Mouse (Mus musculus) stomach, embryonic 15.5 days (tissue): ENCODE results near the gene Zbtb17. TPM values are rescaled to one million over a fixed set of nuclear protein-coding genes. Genes with fewer than 3 reads are reported as not detected.
A peak's percentile ranks its signal among the peaks of the same experiment; 100 is the strongest.

Experiments
- ATAC-seq: fragments of 200-750 bp; cut with Nextera tagmentation; 2 replicates; pipeline ENCODE4 v1.8.0; 2017; ENCODE audit warnings: low read depth, moderate number of reproducible peaks, moderate TSS enrichment; ENCODE audit not compliant: insufficient read depth, low FRiP score
- H3K27ac ChIP-seq: fragments of 300-500 bp; sonication (generic); 2 replicates; pipeline ENCODE4 v1.5.1; 2015; ENCODE audit warnings: mild to moderate bottlenecking, inconsistent platforms
- H3K27me3 ChIP-seq: fragments of 300-500 bp; sonication (generic); replicated peaks from 2 replicates; pipeline ENCODE4 v1.6.1; 2015; ENCODE audit warnings: inconsistent platforms
- H3K36me3 ChIP-seq: fragments of 300-500 bp; sonication (generic); 2 replicates; pipeline ENCODE4 v1.6.1; 2015; ENCODE audit warnings: inconsistent platforms
- H3K4me1 ChIP-seq: fragments of 300-500 bp; sonication (generic); 2 replicates; pipeline ENCODE4 v1.6.1; 2015; ENCODE audit warnings: inconsistent platforms
- H3K4me2 ChIP-seq: fragments of 300-500 bp; sonication (generic); 2 replicates; pipeline ENCODE4 v1.6.1; 2015; ENCODE audit warnings: mild to moderate bottlenecking, inconsistent platforms
- H3K4me3 ChIP-seq: fragments of 300-500 bp; sonication (generic); replicated peaks from 2 replicates; pipeline ENCODE4 v1.5.1; 2015; ENCODE audit warnings: inconsistent platforms
- H3K9ac ChIP-seq: fragments of 300-500 bp; sonication (generic); 2 replicates; pipeline ENCODE4 v1.6.1; 2015; ENCODE audit warnings: inconsistent platforms
- H3K9me3 ChIP-seq: fragments of 300-500 bp; sonication (generic); 2 replicates; pipeline ENCODE4 v1.6.1; 2016; ENCODE audit warnings: inconsistent platforms
- WGBS: fragments of 180-500 bp; shearing (Covaris S2); methylation state at CpG from one replicate; pipeline ENCODE4 v1.1.7; 2015; 5-methylcytosine and 5-hydroxymethylcytosine counted together
- polyA plus RNA-seq: library from polyadenylated mRNA; unstranded; fragments of >200 nt; fragmentation: Nextera tagmentation; extraction: Ambion mirVana; gene quantifications from 2 replicates; pipeline ENCODE4 v1.2.1, GENCODE M21; 2015

Zbtb17 gene
- polyA plus RNA-seq, result 27.5 and 30.9 TPM in 2 replicates

- peaks cover 16% of the 10 kb centered on the region for H3K4me1 ChIP-seq
- H3K9ac ChIP-seq, result peak within 1 kb of the TSS; percentile 88
- no peaks in the 10 kb centered on the region for H3K9me3 ChIP-seq
- WGBS, result under 1% methylated on average over 90 of the region's 102 CpGs
- peak; percentile 90 for ATAC-seq
- H3K4me2 ChIP-seq, result peak within 1 kb of the TSS; percentile 87
- H3K4me3 ChIP-seq, result peak within 1 kb of the TSS; percentile 98
- peak within 1 kb of the TSS; percentile 55; the same call in 1 of the 2 replicates for H3K27ac ChIP-seq
- H3K36me3 ChIP-seq, result peaks cover 14% of the 10 kb centered on the region
- H3K27me3 ChIP-seq, result no peaks in the 10 kb centered on the region
Measured at GRCm38 (mm10) chr4:141444451-141445327, at the start of gene Zbtb17. Zbtb17 (plus strand) TSS chr4:141444654.

- Histone ChIP-seq H3K27ac (no peak overlapping the region), H3K4me2 (peak overlapping the region; percentile 43), H3K27me3 (no peaks in the 10 kb centered on the region), H3K9me3 (no peaks in the 10 kb centered on the region), H3K9ac (no peak overlapping the region), H3K4me3 (0 out of 2 replicates have a peak overlapping the region, but pooled peaks have one; percentile 4), H3K4me1 (peaks cover 6% of the 10 kb centered on the region; the same call in 1 of the 2 replicates), H3K36me3 (no peaks in the 10 kb centered on the region)
- 15% methylated on average over 16 of the region's 16 CpGs for WGBS
- ATAC-seq, result no peak
Measured at GRCm38 (mm10) chr4:141394751-141395150, 49.7 kb upstream of the Zbtb17 start.

- Histone ChIP-seq H3K27me3 (no peaks in the 10 kb centered on the region), H3K4me3 (no peak overlapping the region), H3K36me3 (no peaks in the 10 kb centered on the region), H3K9ac (no peak overlapping the region), H3K4me1 (peaks cover 6% of the 10 kb centered on the region; the same call in 1 of the 2 replicates), H3K4me2 (no peak overlapping the region), H3K27ac (no peak overlapping the region), H3K9me3 (no peaks in the 10 kb centered on the region)
- no peak for ATAC-seq
- WGBS, result 76% methylated on average over 12 of the region's 12 CpGs
Measured at GRCm38 (mm10) chr4:141397861-141398260, 46.6 kb upstream of the Zbtb17 start.

GRCm38 (mm10) chr4:141398545-141398944, 45.9 kb upstream of the Zbtb17 start, which contains the start of gene Clcnka:
Clcnka (minus strand) TSS chr4:141398724.
- 49% methylated on average over 12 of the region's 12 CpGs for WGBS
- no peak for ATAC-seq
- peaks cover 6% of the 10 kb centered on the region; the same call in 1 of the 2 replicates for H3K4me1 ChIP-seq

GRCm38 (mm10) chr4:141400171-141400570, 44.3 kb upstream of the Zbtb17 start:
- Histone ChIP-seq H3K9me3 (no peaks in the 10 kb centered on the region), H3K4me1 (no peaks in the 10 kb centered on the region), H3K4me2 (no peak overlapping the region), H3K9ac (no peak overlapping the region), H3K4me3 (no peak overlapping the region), H3K36me3 (no peaks in the 10 kb centered on the region), H3K27me3 (no peaks in the 10 kb centered on the region), H3K27ac (no peak overlapping the region)
- ATAC-seq, result no peak
- 85% methylated on average over 15 of the region's 15 CpGs for WGBS

More at GRCm38 (mm10) chr4:141398545-141398944, 45.9 kb upstream of the Zbtb17 start, which contains the start of gene Clcnka:
- Histone ChIP-seq H3K9me3 (no peaks in the 10 kb centered on the region), H3K4me3 (no peak within 1 kb of the TSS), H3K27me3 (no peaks in the 10 kb centered on the region), H3K4me2 (no peak within 1 kb of the TSS), H3K36me3 (no peaks in the 10 kb centered on the region), H3K9ac (no peak within 1 kb of the TSS), H3K27ac (no peak within 1 kb of the TSS)

- Histone ChIP-seq H3K27ac (no peak overlapping the region), H3K4me3 (no peak overlapping the region), H3K9me3 (no peaks in the 10 kb centered on the region), H3K4me2 (peak overlapping the region; percentile 40), H3K36me3 (no peaks in the 10 kb centered on the region), H3K9ac (no peak overlapping the region), H3K27me3 (no peaks in the 10 kb centered on the region), H3K4me1 (no peaks in the 10 kb centered on the region)
- ATAC-seq, result peak; percentile 48
- WGBS, result 10% methylated on average over 15 of the region's 15 CpGs
Measured at GRCm38 (mm10) chr4:141404518-141405313, 39.7 kb upstream of the Zbtb17 start.

- Histone ChIP-seq H3K9me3 (no peaks in the 10 kb centered on the region), H3K4me1 (no peaks in the 10 kb centered on the region), H3K27me3 (no peaks in the 10 kb centered on the region), H3K4me3 (no peak overlapping the region), H3K27ac (no peak overlapping the region), H3K9ac (no peak overlapping the region), H3K36me3 (no peaks in the 10 kb centered on the region), H3K4me2 (no peak overlapping the region)
- 86% methylated on average over 3 of the region's 3 CpGs for WGBS
- no peak for ATAC-seq
Measured at GRCm38 (mm10) chr4:141405314-141405622, 39.2 kb upstream of the Zbtb17 start.

GRCm38 (mm10) chr4:141406516-141407299, 37.7 kb upstream of the Zbtb17 start:
- Histone ChIP-seq H3K4me1 (no peaks in the 10 kb centered on the region), H3K27me3 (no peaks in the 10 kb centered on the region), H3K36me3 (no peaks in the 10 kb centered on the region), H3K4me3 (no peak overlapping the region), H3K27ac (no peak overlapping the region; the same call in 1 of the 2 replicates), H3K9me3 (no peaks in the 10 kb centered on the region), H3K9ac (no peak overlapping the region), H3K4me2 (no peak overlapping the region)
- WGBS, result 41% methylated on average over 14 of the region's 14 CpGs
- no peak for ATAC-seq

GRCm38 (mm10) chr4:141408577-141408976, 35.9 kb upstream of the Zbtb17 start:
- Histone ChIP-seq H3K9me3 (no peaks in the 10 kb centered on the region), H3K27ac (no peak overlapping the region), H3K4me2 (no peak overlapping the region), H3K9ac (no peak overlapping the region), H3K36me3 (no peaks in the 10 kb centered on the region), H3K4me3 (no peak overlapping the region), H3K4me1 (no peaks in the 10 kb centered on the region), H3K27me3 (no peaks in the 10 kb centered on the region)
- ATAC-seq, result no peak
- WGBS, result 88% methylated on average over 3 of the region's 3 CpGs

GRCm38 (mm10) chr4:141411430-141411992, 32.9 kb upstream of the Zbtb17 start:
- no peak overlapping the region for H3K9ac ChIP-seq
- no peak overlapping the region for H3K27ac ChIP-seq
- 21% methylated on average over 22 of the region's 22 CpGs for WGBS
- no peaks in the 10 kb centered on the region for H3K9me3 ChIP-seq
- no peak overlapping the region for H3K4me3 ChIP-seq
- ATAC-seq, result no peak
- H3K4me1 ChIP-seq, result no peaks in the 10 kb centered on the region
- H3K4me2 ChIP-seq, result no peak overlapping the region
- H3K27me3 ChIP-seq, result no peaks in the 10 kb centered on the region
- H3K36me3 ChIP-seq, result no peaks in the 10 kb centered on the region

- Histone ChIP-seq H3K36me3 (no peaks in the 10 kb centered on the region), H3K4me2 (no peak within 1 kb of the TSS), H3K9ac (no peak within 1 kb of the TSS), H3K27ac (no peak within 1 kb of the TSS), H3K9me3 (no peaks in the 10 kb centered on the region), H3K4me1 (peaks cover 11% of the 10 kb centered on the region; the same call in 1 of the 2 replicates), H3K27me3 (no peaks in the 10 kb centered on the region), H3K4me3 (no peak within 1 kb of the TSS)
- WGBS, result 55% methylated on average over 7 of the region's 7 CpGs
- ATAC-seq, result no peak
Measured at GRCm38 (mm10) chr4:141415924-141416323, 28.5 kb upstream of the Zbtb17 start, which contains the start of gene Clcnkb. Clcnkb (minus strand) TSS chr4:141416014.
